Mouse (Mus musculus): ENCODE measurements around the gene Ssc4d.

The Ssc4d gene

GRCm38 (mm10) chr5:135975893-135976668 lies 1.8 kb upstream of the Ssc4d start:
- DNase-seq = no peak

- DNase-seq = no peak
Observed at GRCm38 (mm10) chr5:135971876-135972275, 2.5 kb downstream of the Ssc4d start.

DNA sequence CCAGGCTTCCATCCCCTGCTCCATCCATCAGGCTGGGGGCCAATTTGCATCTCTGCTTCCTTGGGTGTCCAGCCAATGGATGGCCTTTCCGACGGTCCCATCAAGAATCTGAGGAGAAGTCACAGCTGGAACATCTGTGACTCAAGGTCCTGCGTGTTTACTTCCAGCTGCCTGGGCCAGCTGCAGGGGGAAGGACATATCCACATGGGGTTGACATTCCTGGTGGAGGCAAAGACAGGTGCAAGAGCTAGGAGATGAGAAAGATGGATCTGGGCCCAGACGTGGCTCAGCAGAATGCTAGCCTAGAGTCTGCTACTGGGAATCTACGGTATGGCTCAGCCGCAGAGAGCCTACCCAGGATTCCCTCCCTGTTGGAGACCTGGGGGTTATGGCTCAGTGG lies 4.1 kb downstream of the Ssc4d start:
- DNase-seq = no peak

GRCm38 (mm10) chr5:135968781-135969180 lies 5.5 kb downstream of the Ssc4d start:
- peak; percentile 59 for DNase-seq

DNA sequence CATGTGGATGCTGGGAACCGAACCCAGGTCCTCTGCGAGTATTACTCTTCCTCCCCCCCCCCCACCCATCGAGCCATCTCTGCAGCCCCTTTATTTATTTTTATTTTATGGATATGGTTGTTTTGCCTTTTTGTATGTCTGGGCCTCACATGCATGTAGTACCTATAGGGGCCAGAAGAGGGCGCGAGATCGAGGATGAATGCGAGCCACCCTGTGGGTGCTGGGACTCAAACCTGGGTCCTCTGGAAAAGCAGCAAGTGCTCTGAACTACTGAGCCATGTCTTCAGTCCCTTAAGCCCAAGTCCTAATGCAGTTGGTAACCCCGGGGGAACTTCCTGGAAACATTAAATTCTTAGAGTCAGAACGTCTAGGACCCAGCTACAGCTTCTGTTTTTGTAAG lies 7.5 kb downstream of the Ssc4d start:
- peak; percentile 14 for DNase-seq

GRCm38 (mm10) chr5:135965501-135965930 lies 8.8 kb downstream of the Ssc4d start:
- peak; percentile 51 for DNase-seq

DNA sequence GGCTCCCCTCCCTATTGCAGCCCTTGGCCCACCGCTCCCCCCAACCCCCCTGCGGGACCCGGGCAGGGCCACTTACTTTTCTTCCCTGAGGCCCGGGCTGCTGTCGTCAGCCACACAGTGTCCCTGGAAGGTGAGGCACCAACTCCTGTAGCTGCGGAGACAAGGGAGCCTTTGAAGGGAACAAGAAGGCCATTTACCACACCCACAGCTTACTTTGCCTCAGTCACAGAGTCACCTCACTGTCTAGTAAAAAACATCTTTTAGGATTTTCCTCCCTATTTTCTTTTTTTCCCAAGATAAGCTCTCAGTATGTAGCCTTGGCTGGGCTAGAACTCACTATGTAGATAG lies 11.1 kb downstream of the Ssc4d start:
- DNase-seq = no peak

DNA sequence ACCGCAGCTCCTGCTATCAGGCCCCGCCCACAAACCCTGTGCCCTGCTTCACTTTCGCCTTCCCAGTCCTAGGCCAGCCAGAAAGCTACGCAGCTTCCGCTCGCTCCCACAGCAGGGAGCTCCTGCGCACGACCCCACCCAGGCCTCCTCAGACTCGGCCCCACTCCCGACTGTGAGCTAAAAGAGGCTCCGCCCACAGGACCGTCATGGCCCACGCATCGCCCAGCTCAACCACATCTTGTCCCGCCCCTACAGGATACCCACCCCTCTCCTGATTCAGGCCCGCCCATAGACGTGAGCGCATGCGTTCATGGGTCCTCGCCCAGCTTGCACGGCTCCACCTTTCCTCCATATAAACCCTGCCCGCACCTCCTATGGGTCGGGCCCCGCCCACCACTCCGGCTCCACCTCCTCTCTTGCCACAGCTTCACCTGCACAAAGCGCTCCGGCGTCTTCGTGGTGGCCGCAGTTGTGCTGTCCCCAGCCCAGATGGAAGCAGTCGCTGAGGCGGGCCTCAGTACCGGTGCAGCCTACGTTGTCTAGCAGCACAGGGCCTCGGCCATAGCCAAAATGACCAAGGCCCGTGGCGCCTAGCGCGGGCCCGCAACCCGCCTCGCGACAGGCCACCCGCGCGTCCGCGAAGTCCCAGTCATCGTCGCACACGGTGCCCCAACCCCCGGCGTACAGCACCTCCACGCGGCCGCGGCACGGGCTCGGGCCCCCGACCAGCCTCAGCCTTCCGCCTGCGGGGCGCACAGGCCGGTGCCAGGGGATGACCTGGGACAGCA lies 11.6 kb downstream of the Ssc4d start:
- peak; percentile 97 for DNase-seq

GRCm38 (mm10) chr5:135962125-135962491 lies 12.2 kb downstream of the Ssc4d start:
- DNase-seq = no peak

GRCm38 (mm10) chr5:135960909-135961635 lies 13.3 kb downstream of the Ssc4d start:
- DNase-seq = no peak

- DNase-seq = no peak
Observed at GRCm38 (mm10) chr5:135959911-135960310, 14.4 kb downstream of the Ssc4d start.

GRCm38 (mm10) chr5:135958367-135958766 lies 16.0 kb downstream of the Ssc4d start:
- no peak for DNase-seq

GRCm38 (mm10) chr5:135957207-135957974 lies 16.9 kb downstream of the Ssc4d start:
- peak; percentile 91 for DNase-seq

GRCm38 (mm10) chr5:135956300-135957206 lies 17.8 kb downstream of the Ssc4d start:
- DNase-seq = peak; percentile 11

DNA sequence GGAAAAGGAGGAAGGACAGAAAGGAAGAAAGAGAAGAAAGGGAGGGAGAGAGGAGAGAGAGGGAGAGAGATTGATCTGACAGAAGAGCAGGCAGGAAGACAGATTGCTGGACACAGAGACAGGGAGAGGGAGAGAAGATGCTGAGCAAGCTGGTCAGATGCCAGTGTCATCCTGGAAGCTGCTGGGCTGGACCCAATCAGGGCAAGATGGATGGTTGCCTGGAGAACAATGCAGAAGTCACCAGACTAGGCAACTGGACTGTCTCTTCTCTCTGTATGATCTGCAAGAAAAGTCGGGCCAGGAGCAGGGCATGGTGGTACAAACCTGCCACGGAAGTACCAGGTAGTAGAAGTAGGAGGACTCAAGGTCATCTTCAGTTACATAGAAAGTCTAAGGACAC lies 21.5 kb downstream of the Ssc4d start:
- no peak for DNase-seq

GRCm38 (mm10) chr5:135951660-135952059 lies 22.7 kb downstream of the Ssc4d start:
- no peak for DNase-seq

DNA sequence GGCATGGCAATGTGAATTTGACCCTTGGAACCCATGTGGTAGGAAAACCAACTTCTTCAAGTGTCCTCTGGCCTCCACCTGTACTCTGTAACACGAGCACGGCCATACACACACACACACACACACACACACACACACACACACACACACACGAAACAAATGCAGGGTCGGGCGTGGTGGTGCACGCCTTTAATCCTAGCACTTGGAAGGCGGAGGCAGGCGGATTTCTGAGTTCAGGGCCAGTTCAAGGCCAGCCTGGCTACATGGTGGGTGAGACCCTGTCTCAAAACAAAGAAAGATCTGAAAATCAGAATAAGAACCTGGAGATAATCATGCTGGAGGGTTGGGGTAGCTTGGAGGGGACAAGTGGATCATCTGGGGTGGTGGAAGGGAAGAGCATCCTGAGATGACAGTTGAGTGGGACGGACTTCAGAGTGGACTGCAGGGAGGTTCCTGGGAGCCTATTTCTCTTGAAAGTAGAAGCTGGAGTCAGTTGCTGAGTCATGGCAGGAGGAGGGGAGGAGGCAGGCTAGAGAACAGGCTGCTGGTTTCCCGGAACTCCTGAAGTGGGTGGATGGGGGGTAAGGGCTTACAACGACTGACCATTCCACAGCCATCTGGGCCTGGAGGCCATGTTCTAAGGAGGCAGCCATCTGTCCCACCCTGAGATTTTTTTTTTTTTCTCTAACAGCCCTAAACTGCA lies 23.5 kb downstream of the Ssc4d start:
- DNase-seq = no peak

- no peak for DNase-seq
Observed at GRCm38 (mm10) chr5:135946621-135947020, 27.7 kb downstream of the Ssc4d start.

GRCm38 (mm10) chr5:135945916-135946408 lies 28.4 kb downstream of the Ssc4d start:
- no peak for DNase-seq

DNA sequence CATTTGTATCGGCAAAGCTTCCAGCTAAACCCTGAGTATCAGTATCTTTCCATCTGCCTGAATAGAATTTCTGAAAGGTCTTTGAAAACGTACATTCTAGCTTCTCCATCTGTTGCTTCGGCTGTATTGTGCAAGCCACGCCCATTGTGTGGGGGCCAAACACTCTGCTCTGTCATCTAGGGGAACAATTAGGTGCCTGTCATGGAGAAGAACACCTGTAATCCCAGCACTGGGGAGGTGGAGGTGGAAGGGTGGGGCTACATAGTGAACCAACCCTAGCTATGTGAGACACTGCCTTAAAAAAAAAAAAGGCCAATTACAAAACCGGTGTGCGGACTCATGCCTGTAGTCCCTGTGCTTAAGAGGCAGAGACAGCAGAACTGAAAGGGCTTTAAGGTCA lies 31.6 kb downstream of the Ssc4d start:
- DNase-seq = no peak

- DNase-seq = no peak
Observed at GRCm38 (mm10) chr5:135940587-135940986, 33.7 kb downstream of the Ssc4d start.
